Mouse (Mus musculus) lung, adult 10 weeks (tissue): ENCODE results near the gene Krt79. TPM values are rescaled to one million over a fixed set of nuclear protein-coding genes. Genes with fewer than 3 reads are reported as not detected.

Experiments used
- polyA plus RNA-seq: library from polyadenylated mRNA; stranded (reverse); fragments of 350-450 nt; fragmentation: Illumina TruSeq; extraction: RNeasy Lipid Tissue Mini Kit (QIAGEN cat#74804); gene quantifications from one replicate; pipeline ENCODE4 v1.2.3, GENCODE M21; 2014; ENCODE audit warnings: low read depth, low replicate concordance; ENCODE audit not compliant: insufficient read depth

Krt79 gene
- polyA plus RNA-seq = 13.3 TPM

DNA sequence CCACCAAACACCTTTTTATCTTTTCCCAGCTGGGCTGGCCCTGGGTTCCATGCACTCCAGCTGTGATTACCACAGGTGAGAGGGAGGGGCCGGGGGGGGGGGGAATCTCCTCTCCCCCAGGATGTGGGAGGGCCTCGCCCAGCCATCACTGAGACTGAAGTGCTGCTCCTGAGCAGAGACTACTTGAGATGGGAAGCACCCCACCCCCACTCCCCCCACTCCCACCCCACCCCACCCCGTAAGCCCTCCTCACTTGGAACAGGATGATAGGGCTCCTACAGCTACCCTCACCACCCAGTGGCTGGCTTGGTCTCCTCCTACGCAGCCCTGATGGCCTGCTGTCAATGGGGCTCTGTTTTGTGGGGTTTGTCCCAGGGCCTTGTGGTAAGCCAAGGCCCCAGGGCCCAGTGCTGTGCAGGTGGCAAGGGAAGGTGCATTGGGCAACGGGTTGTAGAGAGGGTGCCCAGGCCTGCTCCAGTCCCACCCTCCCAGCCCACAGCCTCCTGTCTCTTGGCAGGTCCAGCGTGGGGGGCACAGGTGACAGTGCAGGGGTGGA lies at the start of gene Krt79:
Gene Krt79 (minus strand): TSS at position 51 of the 556 bp plus-strand sequence.

DNA sequence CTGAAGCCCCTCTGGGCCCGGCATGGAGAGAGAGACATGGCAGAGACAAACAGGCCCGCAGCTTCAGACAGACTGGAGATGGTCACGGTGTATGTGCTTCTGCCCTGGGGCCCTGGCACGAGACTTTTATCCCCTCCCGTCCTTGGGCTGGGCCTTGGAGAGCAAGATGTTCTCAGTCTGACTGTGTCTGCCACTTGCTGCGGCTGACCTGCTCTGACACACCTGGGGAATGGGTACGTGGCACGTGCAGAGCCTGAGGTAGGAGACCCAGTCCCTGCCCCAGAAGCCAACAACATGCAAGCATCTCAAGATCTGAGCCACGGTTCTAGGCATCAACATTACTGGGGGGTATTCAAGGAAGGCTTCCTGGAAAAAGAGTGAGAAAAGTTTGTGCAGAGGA lies 14.1 kb upstream of the Krt79 start, which contains the start of gene Krt78:
Gene Krt78 (minus strand): TSS at position 101 of the 400 bp plus-strand sequence.

DNA sequence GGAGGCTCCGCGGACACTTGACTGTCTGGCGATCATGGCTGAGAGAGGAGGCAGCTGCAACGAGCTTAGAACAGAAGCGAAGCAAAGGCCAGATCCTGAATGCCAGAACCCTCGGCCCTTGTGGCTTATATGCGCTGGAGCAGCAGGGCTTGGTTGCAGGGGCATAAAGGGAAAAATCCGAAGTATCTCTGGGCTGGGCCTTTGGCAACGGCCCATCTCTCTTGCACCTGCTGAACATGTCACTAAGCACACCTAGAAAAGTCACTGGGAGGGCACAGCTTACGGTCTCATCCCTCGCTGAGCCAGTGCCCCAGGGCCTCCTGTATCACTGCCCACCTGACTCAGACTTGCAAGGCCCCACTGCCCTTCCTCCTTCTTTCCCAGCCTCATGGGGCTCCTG lies 15.5 kb downstream of the Krt79 start, which contains the start of gene Krt4:
Gene Krt4 (minus strand): TSS at position 101 of the 400 bp plus-strand sequence.

DNA sequence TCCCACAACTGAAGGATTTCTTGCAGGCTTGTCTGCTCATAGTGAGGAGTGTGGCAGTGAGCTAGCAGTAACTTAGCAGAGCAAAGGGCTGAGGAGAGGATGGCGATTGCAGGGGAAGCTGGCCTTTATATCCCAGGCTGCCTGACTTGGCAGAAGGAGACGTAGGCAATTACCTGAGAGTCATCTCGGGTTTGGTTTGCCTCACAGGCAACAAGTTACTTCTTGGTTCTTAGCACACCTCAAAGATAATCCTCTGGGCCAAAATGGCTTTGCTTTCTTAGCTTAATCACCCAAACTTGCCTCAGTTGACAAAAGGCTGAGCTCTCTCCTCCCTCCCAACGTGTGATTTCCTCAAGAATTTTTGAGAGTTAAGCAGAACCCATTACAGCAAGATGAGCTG lies 47.3 kb downstream of the Krt79 start, which contains the start of gene Krt76:
Gene Krt76 (minus strand): TSS at position 101 of the 400 bp plus-strand sequence.

Other genes with a start within 250 kb of the Krt79 start
- not detected for gene Krt6a, start 246.0 kb downstream of the Krt79 start, polyA plus RNA-seq
- 0.23 TPM for gene Krt5, start 227.4 kb downstream of the Krt79 start, polyA plus RNA-seq
- gene Krt71, start 197.2 kb downstream of the Krt79 start, polyA plus RNA-seq = not detected
- gene Krt72, start 153.9 kb downstream of the Krt79 start, polyA plus RNA-seq = not detected
- not detected for gene Krt73, start 138.0 kb downstream of the Krt79 start, polyA plus RNA-seq
- gene Krt2, start 122.2 kb downstream of the Krt79 start, polyA plus RNA-seq = not detected
- gene Krt1, start 89.5 kb downstream of the Krt79 start, polyA plus RNA-seq = 0.15 TPM
- not detected for gene Krt77, start 70.6 kb downstream of the Krt79 start, polyA plus RNA-seq
- not detected for gene Krt76, start 47.4 kb downstream of the Krt79 start, polyA plus RNA-seq
- gene Krt4, start 15.6 kb downstream of the Krt79 start, polyA plus RNA-seq = not detected
- gene Krt78, start 14.0 kb upstream of the Krt79 start, polyA plus RNA-seq = 0.10 TPM
- gene Krt8, start 64.2 kb upstream of the Krt79 start, polyA plus RNA-seq = 137 TPM
- 91.4 TPM for gene Krt18, start 87.9 kb upstream of the Krt79 start, polyA plus RNA-seq
- 66.8 TPM for gene Eif4b, start 133.4 kb upstream of the Krt79 start, polyA plus RNA-seq
- gene Tns2, start 160.1 kb upstream of the Krt79 start, polyA plus RNA-seq = 166 TPM
- gene Spryd3, start 195.9 kb upstream of the Krt79 start, polyA plus RNA-seq = 27.8 TPM
- 398 TPM for gene Igfbp6, start 204.0 kb upstream of the Krt79 start, polyA plus RNA-seq
- gene Soat2, start 210.2 kb upstream of the Krt79 start, polyA plus RNA-seq = 0.20 TPM